Mouse (Mus musculus): ENCODE measurements around the gene A030014E15Rik. TPM values are rescaled to one million over a fixed set of nuclear protein-coding genes. Genes with fewer than 3 reads are reported as not detected.

The A030014E15Rik gene
- total RNA-seq, 2 experiments from 2014 or later, result not detected

DNA sequence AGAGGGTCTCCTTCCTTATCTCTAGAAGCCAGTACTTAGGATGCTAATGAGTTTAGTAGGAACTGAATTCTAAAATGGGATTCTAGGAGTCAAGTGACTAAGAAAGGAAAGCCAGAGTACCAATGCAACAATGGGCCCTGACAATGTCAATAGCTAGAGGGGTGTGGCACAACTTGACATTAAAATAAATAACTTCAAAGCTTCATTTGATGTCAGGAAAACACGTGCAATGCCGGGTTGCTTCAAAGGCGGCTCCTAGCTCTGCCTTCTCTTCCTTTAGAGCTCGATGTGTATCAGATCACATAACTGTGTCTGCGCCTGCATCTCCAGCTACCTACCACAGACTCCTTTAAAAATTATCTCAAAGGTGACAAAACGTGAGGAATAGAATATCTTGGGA, 49.2 kb downstream of the A030014E15Rik start:
- intact Hi-C loops (cut with DNase I), result no loop called here
- no peak for DNase-seq (ENCODE audit: low spot score in 2 of 2)

DNA sequence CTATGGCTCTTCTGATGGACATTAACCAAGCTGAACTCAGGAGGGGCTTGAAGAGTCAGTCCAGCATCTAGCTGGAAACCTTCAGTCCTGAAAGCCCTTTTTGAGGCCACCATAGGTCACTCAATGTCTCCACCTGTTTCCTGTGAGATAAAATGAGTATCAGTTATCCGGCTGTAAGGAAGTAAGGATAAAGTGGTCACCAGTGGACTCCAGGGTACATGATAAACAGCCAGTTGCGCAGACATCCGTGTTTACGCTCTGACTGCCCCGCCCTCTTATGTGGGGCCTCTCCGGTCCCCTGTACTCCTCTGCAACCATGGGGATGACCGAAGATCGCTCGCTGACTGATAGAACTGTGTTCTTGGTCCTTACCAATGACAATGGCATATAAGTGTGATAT, 49.6 kb downstream of the A030014E15Rik start:
- intact Hi-C loops (cut with DNase I), result no loop called here
- no peak for DNase-seq (ENCODE audit: low spot score in 2 of 2)

Other genes starting within 250 kb of the A030014E15Rik start
- gene Mff, start 200.0 kb upstream of the A030014E15Rik start, total RNA-seq (2021), result 100 to 1,000 TPM; 274 to 279 TPM
- not detected for gene Tm4sf20, start 156.5 kb upstream of the A030014E15Rik start, total RNA-seq (2021)
- not detected for gene Gm47791, start 153.7 kb upstream of the A030014E15Rik start, total RNA-seq (2021)
- 10 to 100 TPM; 81.8 to 88.6 TPM for gene Agfg1, start 85.4 kb upstream of the A030014E15Rik start, total RNA-seq (2021)
- gene A030005L19Rik, start 11.6 kb upstream of the A030014E15Rik start, total RNA-seq (2021), result 1 to 10 TPM in 1 of 2 experiments, under 1 TPM in 1; 0.87 to 1.2 TPM
- not detected for gene Gm6217, start 6.5 kb downstream of the A030014E15Rik start, total RNA-seq (2021)
- gene A030003K21Rik, start 18.5 kb downstream of the A030014E15Rik start, total RNA-seq (2021), result not detected
- not detected for gene Gm7544, start 31.1 kb downstream of the A030014E15Rik start, total RNA-seq (2021)
- gene Gm47955, start 35.4 kb downstream of the A030014E15Rik start, total RNA-seq (2021), result not detected
- not detected for gene Gm47959, start 75.6 kb downstream of the A030014E15Rik start, total RNA-seq (2021)
- gene Slc19a3, start 113.5 kb downstream of the A030014E15Rik start, total RNA-seq (2021), result 1 to 10 TPM; 2.8 to 2.9 TPM
- not detected for gene Krtap28-10, start 117.6 kb downstream of the A030014E15Rik start, total RNA-seq (2021)
- gene Gm47969, start 120.0 kb downstream of the A030014E15Rik start, total RNA-seq (2021), result not detected
- gene A030005K14Rik, start 134.5 kb downstream of the A030014E15Rik start, total RNA-seq (2021), result not detected
- not detected for gene Krtap28-13, start 136.0 kb downstream of the A030014E15Rik start, total RNA-seq (2021)
- not detected for gene Ccl20, start 191.8 kb downstream of the A030014E15Rik start, total RNA-seq (2021)
- under 1 TPM; 0.32 to 0.39 TPM for gene Daw1, start 234.8 kb downstream of the A030014E15Rik start, total RNA-seq (2021)

All from left cerebral cortex, postnatal 25 days (tissue).